Mouse (Mus musculus): Measurements from ENCODE around the gene Mknk2. TPM values are rescaled to one million over a fixed set of nuclear protein-coding genes. Genes with fewer than 3 reads are reported as not detected.
A peak's percentile ranks its signal among the peaks of the same experiment; 100 is the strongest.

The Mknk2 gene
- total and polyA plus RNA-seq, 3 experiments, result 47.4 to 184 (median 87.1) TPM

- TF ChIP-seq CTCF (IDR thresholded peaks at IDR 0.05 in 2 of 3, conservative IDR thresholded peaks at IDR 0.05 in 1 of 3; ENCODE audit: control insufficient read depth in 1 of 3, insufficient read depth in 1 of 3, low read depth in 2 of 3, low read length in 3 of 3, poor library complexity in 1 of 3, severe bottlenecking in 1 of 3) (no peak), ETS1 (IDR thresholded peaks at IDR 0.05; ENCODE audit: low read depth, low read length) (peak; percentile 64; the same call in 1 of the 2 replicates), CHD2 (IDR thresholded peaks at IDR 0.05; ENCODE audit: low read length) (no peak), ZKSCAN1 (IDR thresholded peaks at IDR 0.05; ENCODE audit: low read depth, low read length) (no peak), TAL1 (IDR thresholded peaks at IDR 0.05; ENCODE audit: low read length) (peak; percentile 93), POLR2AphosphoS5 (IDR thresholded peaks at IDR 0.05; ENCODE audit: borderline replicate concordance, low read depth, low read length) (no peak), NELFE (IDR thresholded peaks at IDR 0.05; ENCODE audit: low read depth, low read length) (no peak), HCFC1 (IDR thresholded peaks at IDR 0.05; ENCODE audit: low read depth, low read length) (no peak), GATA1 (IDR thresholded peaks at IDR 0.05; ENCODE audit: low read depth, low read length) (peak; percentile 90), EP300 (IDR thresholded peaks at IDR 0.05; ENCODE audit: low read depth in 1 of 2, low read length in 2 of 2) (peak; percentile 83 to 91), MAX (IDR thresholded peaks at IDR 0.05; ENCODE audit: low read length) (no peak), MXI1 (IDR thresholded peaks at IDR 0.05; ENCODE audit: low read depth, low read length) (no peak), POLR2AphosphoS2 (IDR thresholded peaks at IDR 0.05; ENCODE audit: low read length) (no peak), E2F4 (IDR thresholded peaks at IDR 0.05; ENCODE audit: borderline replicate concordance, low read depth, low read length) (no peak), TCF12 (IDR thresholded peaks at IDR 0.05; ENCODE audit: low read depth, low read length) (peak; percentile 95), ELF1 (IDR thresholded peaks at IDR 0.05; ENCODE audit: low read depth, low read length) (no peak), TBP (IDR thresholded peaks at IDR 0.05; ENCODE audit: low read depth, low read length) (no peak)
Observed at GRCm38 (mm10) chr10:80684984-80685383, 7.1 kb upstream of the Mknk2 start (continued).

GRCm38 (mm10) chr10:80684214-80684613 lies 6.3 kb upstream of the Mknk2 start:
- peaks cover 16 to 31% of the 10 kb centered on the region in 2 experiments for H3K4me1 ChIP-seq (ENCODE audit: control insufficient read depth in 1 of 2, insufficient read depth in 2 of 2, low read length in 2 of 2)
- H3K36me3 ChIP-seq (ENCODE audit: control insufficient read depth in 1 of 2, insufficient read depth in 2 of 2, low read length in 2 of 2), result peaks cover 5 to 26% of the 10 kb centered on the region in 2 experiments; a peak in 3 of 4 replicates
- H3K4me3 ChIP-seq (ENCODE audit: control insufficient read depth in 1 of 2, insufficient read depth in 1 of 2, low read depth in 2 of 2, low read length in 2 of 2), result no peak overlapping the region
- H3K27ac ChIP-seq (ENCODE audit: control insufficient read depth, low read depth, low read length), result peak overlapping the region; percentile 75
- TF ChIP-seq RAD21 (IDR thresholded peaks at IDR 0.05; ENCODE audit: low read depth, low read length), result peak; percentile 88
- peak; percentile 74 for TF ChIP-seq SMC3 (IDR thresholded peaks at IDR 0.05; ENCODE audit: low read depth, low read length)
- no peak for TF ChIP-seq USF2 (IDR thresholded peaks at IDR 0.05; ENCODE audit: borderline replicate concordance in 1 of 2, insufficient read depth in 1 of 2, low read depth in 1 of 2, low read length in 2 of 2)
- TF ChIP-seq POLR2AphosphoS2 (IDR thresholded peaks at IDR 0.05; ENCODE audit: low read length), result no peak
- no peak for TF ChIP-seq GABPA (IDR thresholded peaks at IDR 0.05; ENCODE audit: low read depth, low read length)
- peak; percentile 50; the same call in 1 of the 2 replicates for TF ChIP-seq SIN3A (IDR thresholded peaks at IDR 0.05; ENCODE audit: low read length)
- TF ChIP-seq MAX (IDR thresholded peaks at IDR 0.05; ENCODE audit: low read length), result no peak
- peak; percentile 65 for TF ChIP-seq ZC3H11A (IDR thresholded peaks at IDR 0.05; ENCODE audit: low read depth, low read length)
- no peak for TF ChIP-seq MAFK (IDR thresholded peaks at IDR 0.05; ENCODE audit: borderline replicate concordance, low read depth, low read length)
- no peak for TF ChIP-seq POLR2A (IDR thresholded peaks at IDR 0.05; ENCODE audit: control insufficient read depth in 1 of 2, insufficient read depth in 1 of 2, low read depth in 1 of 2, low read length in 2 of 2, poor library complexity in 1 of 2)
- TF ChIP-seq CHD1 (IDR thresholded peaks at IDR 0.05; ENCODE audit: low read depth, low read length), result no peak
- TF ChIP-seq MEF2A (IDR thresholded peaks at IDR 0.05; ENCODE audit: extremely low read depth, insufficient replicate concordance, low read depth, low read length, poor library complexity, severe bottlenecking), result no peak
- no peak for TF ChIP-seq MXI1 (IDR thresholded peaks at IDR 0.05; ENCODE audit: low read depth, low read length)
- peak; percentile 81 to 94 (median 90) for TF ChIP-seq CTCF (IDR thresholded peaks at IDR 0.05 in 2 of 3, conservative IDR thresholded peaks at IDR 0.05 in 1 of 3; ENCODE audit: control insufficient read depth in 1 of 3, insufficient read depth in 1 of 3, low read depth in 2 of 3, low read length in 3 of 3, poor library complexity in 1 of 3, severe bottlenecking in 1 of 3)
- TF ChIP-seq POLR2AphosphoS5 (IDR thresholded peaks at IDR 0.05; ENCODE audit: borderline replicate concordance, low read depth, low read length), result no peak
- TF ChIP-seq HCFC1 (IDR thresholded peaks at IDR 0.05; ENCODE audit: low read depth, low read length), result peak; percentile 24; the same call in 1 of the 2 replicates
- no peak for TF ChIP-seq ZMIZ1 (IDR thresholded peaks at IDR 0.05; ENCODE audit: low read depth, low read length)
- H3K27me3 ChIP-seq (ENCODE audit: control insufficient read depth in 1 of 2, insufficient read depth in 2 of 2, low read length in 2 of 2), result no peaks in the 10 kb centered on the region
- H3K79me2 ChIP-seq (ENCODE audit: control insufficient read depth, insufficient read depth, low read length, poor library complexity), result no peaks in the 10 kb centered on the region
- no peak overlapping the region for H3K9ac ChIP-seq (ENCODE audit: control insufficient read depth, low read depth, low read length, poor library complexity, severe bottlenecking)
- peak; percentile 76 for DNase-seq (ENCODE audit: low read depth, low spot score)
- no peaks in the 10 kb centered on the region for H3K9me3 ChIP-seq (replicated peaks; ENCODE audit: insufficient read depth, low read length)

Data from MEL (cell line).